Mouse (Mus musculus) stomach, postnatal 0 days (tissue): ENCODE results near the gene Strn4. TPM values are rescaled to one million over a fixed set of nuclear protein-coding genes. Genes with fewer than 3 reads are reported as not detected.
A peak's percentile ranks its signal among the peaks of the same experiment; 100 is the strongest.

ENCODE experiments used
- ATAC-seq: fragments of 200-750 bp; cut with Nextera tagmentation; 2 replicates; pipeline ENCODE4 v1.8.0; 2017; ENCODE audit not compliant: low FRiP score, low TSS enrichment
- DNase-seq: peaks from one replicate; pipeline ENCODE4 v3.0.0-alpha.2; 2016; ENCODE audit warnings: low spot score
- H3K27ac ChIP-seq: fragments of 300-500 bp; sonication (generic); replicated peaks from 2 replicates; pipeline ENCODE4 v1.5.1; 2014; ENCODE audit warnings: mild to moderate bottlenecking, control low read depth
- H3K27me3 ChIP-seq: fragments of 300-500 bp; sonication (generic); 2 replicates; pipeline ENCODE4 v1.6.1; 2014; ENCODE audit warnings: low read length; ENCODE audit not compliant: control insufficient read depth, insufficient read depth
- H3K36me3 ChIP-seq: fragments of 300-500 bp; sonication (generic); 2 replicates; pipeline ENCODE4 v1.6.1; 2014; ENCODE audit warnings: low read length, mixed read lengths; ENCODE audit not compliant: control insufficient read depth, insufficient read depth
- H3K4me1 ChIP-seq: fragments of 300-500 bp; sonication (generic); replicated peaks from 2 replicates; pipeline ENCODE4 v1.6.1; 2014; ENCODE audit warnings: antibody characterized with exemption; ENCODE audit not compliant: control insufficient read depth, insufficient read depth
- H3K4me2 ChIP-seq: fragments of 300-500 bp; sonication (generic); replicated peaks from 2 replicates; pipeline ENCODE4 v1.6.1; 2014; ENCODE audit warnings: low read depth, mild to moderate bottlenecking, control low read depth, moderate library complexity
- H3K4me3 ChIP-seq: fragments of 300-500 bp; sonication (generic); 2 replicates; pipeline ENCODE4 v1.5.1; 2014; ENCODE audit warnings: low read depth, low read length, control low read depth
- H3K9ac ChIP-seq: fragments of 300-500 bp; sonication (generic); 2 replicates; pipeline ENCODE4 v1.6.1; 2014; ENCODE audit warnings: mild to moderate bottlenecking, low read length, control low read depth, mixed read lengths
- H3K9me3 ChIP-seq: fragments of 300-500 bp; sonication (generic); 2 replicates; pipeline ENCODE4 v1.6.1; 2016; ENCODE audit warnings: low read length; ENCODE audit not compliant: control insufficient read depth
- CTCF ChIP-seq: IDR thresholded peaks from 2 replicates; pipeline ENCODE4 v1.5.1; 2016; ENCODE audit warnings: antibody characterized with exemption, low read depth, mild to moderate bottlenecking, moderate library complexity
- EP300 ChIP-seq: optimal IDR thresholded peaks from 2 replicates; pipeline ENCODE3; 2016; ENCODE audit warnings: antibody characterized with exemption
- WGBS: fragments of 180-500 bp; shearing (Covaris S2); extraction: QIAGEN DNeasy Blood & Tissue Kit; methylation state at CpG from one replicate; pipeline ENCODE4 v1.1.7; 2014; 5-methylcytosine and 5-hydroxymethylcytosine counted together
- polyA plus RNA-seq: library from polyadenylated mRNA; unstranded; fragments of >200 nt; fragmentation: Nextera tagmentation; extraction: Ambion mirVana; gene quantifications from 2 replicates; pipeline ENCODE4 v1.2.1, GENCODE M21; 2015

Strn4 gene
- polyA plus RNA-seq, 1 experiment from 2014 or later, result 45.1 TPM

DNA sequence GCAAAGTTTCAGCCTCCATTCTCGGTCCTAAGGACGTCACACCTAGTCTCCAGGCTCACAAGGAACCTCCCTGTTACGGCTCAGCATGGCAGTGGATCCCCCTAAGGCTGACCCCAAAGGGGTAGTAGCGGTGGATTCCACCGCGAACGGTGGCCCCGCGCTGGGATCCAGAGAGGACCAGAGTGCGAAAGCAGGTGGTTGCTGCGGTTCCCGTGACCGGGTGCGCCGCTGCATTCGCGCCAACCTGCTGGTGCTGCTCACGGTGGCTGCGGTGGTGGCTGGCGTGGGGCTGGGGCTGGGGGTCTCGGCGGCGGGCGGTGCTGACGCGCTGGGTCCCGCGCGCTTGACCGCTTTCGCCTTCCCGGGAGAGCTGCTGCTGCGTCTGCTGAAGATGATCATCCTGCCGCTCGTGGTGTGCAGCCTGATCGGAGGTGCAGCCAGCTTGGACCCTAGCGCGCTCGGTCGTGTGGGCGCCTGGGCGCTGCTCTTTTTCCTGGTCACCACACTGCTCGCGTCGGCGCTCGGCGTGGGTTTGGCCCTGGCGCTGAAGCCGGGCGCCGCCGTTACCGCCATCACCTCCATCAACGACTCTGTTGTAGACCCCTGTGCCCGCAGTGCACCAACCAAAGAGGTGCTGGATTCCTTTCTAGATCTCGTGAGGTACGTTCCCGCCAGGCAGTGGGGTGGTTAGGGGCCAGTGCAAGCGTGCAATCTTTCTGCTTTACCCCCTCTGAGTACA, 33.7 kb upstream of the Strn4 start:
- under 1% methylated on average over 51 of the region's 60 CpGs for WGBS

DNA sequence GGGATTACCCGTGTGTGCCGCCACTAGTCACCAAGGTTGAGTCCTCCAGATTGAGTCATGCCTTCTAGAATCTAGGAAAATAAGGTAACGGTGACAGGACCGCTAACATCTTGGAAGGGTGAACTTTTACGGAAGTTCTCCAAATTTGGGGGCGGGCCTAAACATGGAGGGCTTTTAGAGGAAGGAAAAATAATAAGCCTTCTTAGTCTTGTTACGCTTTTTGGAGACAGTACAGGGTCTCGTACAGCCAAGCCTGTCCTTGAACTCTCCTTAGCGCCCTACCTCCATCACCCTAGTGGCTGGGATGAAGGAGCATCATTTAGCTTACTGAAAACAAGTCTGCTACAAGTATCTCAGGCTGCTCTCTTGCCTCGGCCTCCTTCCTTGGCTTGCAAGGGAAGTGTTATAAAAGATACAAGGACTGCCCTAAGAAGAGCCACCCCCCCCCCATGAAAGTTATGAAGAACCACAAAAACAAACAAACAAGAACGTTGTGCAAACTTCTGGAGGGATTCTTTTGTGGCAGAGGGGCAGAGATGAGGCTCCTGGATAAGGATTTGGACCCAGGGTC, 33.0 kb upstream of the Strn4 start:
- peaks cover under 1% of the 10 kb centered on the region; the same call in 1 of the 2 replicates for H3K36me3 ChIP-seq
- peaks cover 7% of the 10 kb centered on the region for H3K4me1 ChIP-seq
- no peak for ATAC-seq
- DNase-seq, result no peak
- 11% methylated on average over 11 of the region's 11 CpGs for WGBS
- H3K27ac ChIP-seq, result peak overlapping the region; percentile 18; the same call in 1 of the 2 replicates
- H3K4me3 ChIP-seq, result peak overlapping the region; percentile 71
- H3K4me2 ChIP-seq, result peak overlapping the region; percentile 97
- TF ChIP-seq CTCF, result no peak
- no peak for TF ChIP-seq EP300
- peak overlapping the region; percentile 74 for H3K9ac ChIP-seq
- no peaks in the 10 kb centered on the region for H3K9me3 ChIP-seq
- no peaks in the 10 kb centered on the region for H3K27me3 ChIP-seq

More for the DNA sequence above, 33.7 kb upstream of the Strn4 start:
- peak overlapping the region; percentile 74 for H3K9ac ChIP-seq
- peak; percentile 35 for DNase-seq
- H3K4me3 ChIP-seq, result peak overlapping the region; percentile 71
- H3K27me3 ChIP-seq, result no peaks in the 10 kb centered on the region
- no peak for TF ChIP-seq EP300
- TF ChIP-seq CTCF, result no peak
- H3K27ac ChIP-seq, result peak overlapping the region; percentile 46
- H3K9me3 ChIP-seq, result no peaks in the 10 kb centered on the region
- ATAC-seq, result no peak
- peaks cover 7% of the 10 kb centered on the region for H3K4me1 ChIP-seq
- H3K36me3 ChIP-seq, result no peaks in the 10 kb centered on the region; the same call in 1 of the 2 replicates
- peak overlapping the region; percentile 97 for H3K4me2 ChIP-seq

DNA sequence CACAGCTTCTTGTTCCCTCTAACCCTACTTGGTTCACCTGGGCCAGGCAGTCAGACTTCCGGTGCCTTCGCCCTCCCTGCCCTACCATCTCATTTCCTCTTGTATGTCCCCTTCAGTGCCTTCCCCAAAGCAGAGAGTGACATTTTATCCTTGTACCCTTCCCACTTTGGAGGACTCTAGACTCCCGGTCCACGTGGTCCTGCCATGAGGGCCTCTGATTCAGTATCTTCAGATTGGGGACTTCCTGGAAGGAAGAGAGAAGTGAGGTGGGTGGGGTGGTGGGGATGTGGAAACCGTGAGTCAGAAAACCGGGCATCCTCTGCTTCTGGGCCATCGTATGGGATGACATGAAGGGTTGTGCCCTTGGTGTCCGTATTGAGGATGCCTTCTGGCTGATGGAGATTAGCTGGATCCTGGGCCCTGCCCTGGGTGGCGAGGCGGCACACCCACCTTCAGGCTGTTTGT, 32.4 kb upstream of the Strn4 start:
- no peak for ATAC-seq
- DNase-seq, result peak; percentile 26
- 24% methylated on average over 10 of the region's 10 CpGs for WGBS
- no peaks in the 10 kb centered on the region for H3K9me3 ChIP-seq
- peaks cover 7% of the 10 kb centered on the region for H3K4me1 ChIP-seq
- H3K4me3 ChIP-seq, result peak overlapping the region; percentile 71
- no peak for TF ChIP-seq CTCF
- no peak for TF ChIP-seq EP300
- H3K9ac ChIP-seq, result peak overlapping the region; percentile 74
- H3K27ac ChIP-seq, result peak overlapping the region; percentile 53
- peaks cover 3% of the 10 kb centered on the region; the same call in 1 of the 2 replicates for H3K36me3 ChIP-seq
- H3K27me3 ChIP-seq, result no peaks in the 10 kb centered on the region
- H3K4me2 ChIP-seq, result peak overlapping the region; percentile 97

DNA sequence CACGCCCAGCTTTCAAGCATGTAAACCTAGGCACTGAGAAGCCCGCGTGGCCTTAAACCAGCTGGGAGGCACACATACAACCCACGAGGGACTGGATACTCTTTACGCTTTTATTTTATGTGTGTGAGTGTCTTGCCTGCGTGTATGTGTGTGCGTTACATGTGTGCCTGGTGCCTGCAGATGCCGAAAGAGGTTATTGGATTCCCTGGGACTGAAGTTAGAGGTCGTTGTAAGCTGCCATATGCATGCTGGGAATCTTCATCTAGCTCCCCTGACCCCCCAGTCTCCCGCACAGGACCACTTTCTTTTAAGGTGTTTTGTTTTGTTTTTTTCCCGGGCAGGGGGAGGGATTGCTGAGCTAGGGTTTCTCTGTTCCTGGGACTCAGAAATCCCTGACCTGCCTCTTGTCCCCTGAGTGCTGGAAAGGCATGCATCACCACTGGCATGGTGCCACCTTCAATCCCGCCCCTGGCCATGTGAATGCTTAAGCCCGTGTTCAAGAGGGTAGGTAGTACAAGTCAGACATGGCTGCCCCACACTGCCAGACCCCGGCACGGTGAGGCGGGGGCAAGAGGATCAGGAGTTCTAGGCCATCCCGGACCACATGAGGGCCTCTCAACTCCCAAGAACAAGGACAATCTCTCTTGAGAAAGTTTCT, 31.8 kb upstream of the Strn4 start:
- TF ChIP-seq CTCF, result no peak
- TF ChIP-seq EP300, result no peak
- Histone ChIP-seq H3K4me3 (peak overlapping the region; percentile 71), H3K27me3 (no peaks in the 10 kb centered on the region), H3K4me1 (peaks cover 7% of the 10 kb centered on the region), H3K9ac (peak overlapping the region; percentile 74), H3K9me3 (no peaks in the 10 kb centered on the region), H3K27ac (peak overlapping the region; percentile 53; the same call in 1 of the 2 replicates), H3K4me2 (peak overlapping the region; percentile 97), H3K36me3 (peaks cover 3% of the 10 kb centered on the region; the same call in 1 of the 2 replicates)
- whole genome bisulfite sequencing, result 34% methylated on average over 17 of the region's 17 CpGs
- DNase-seq (peak; percentile 73), ATAC-seq (no peak)

DNA sequence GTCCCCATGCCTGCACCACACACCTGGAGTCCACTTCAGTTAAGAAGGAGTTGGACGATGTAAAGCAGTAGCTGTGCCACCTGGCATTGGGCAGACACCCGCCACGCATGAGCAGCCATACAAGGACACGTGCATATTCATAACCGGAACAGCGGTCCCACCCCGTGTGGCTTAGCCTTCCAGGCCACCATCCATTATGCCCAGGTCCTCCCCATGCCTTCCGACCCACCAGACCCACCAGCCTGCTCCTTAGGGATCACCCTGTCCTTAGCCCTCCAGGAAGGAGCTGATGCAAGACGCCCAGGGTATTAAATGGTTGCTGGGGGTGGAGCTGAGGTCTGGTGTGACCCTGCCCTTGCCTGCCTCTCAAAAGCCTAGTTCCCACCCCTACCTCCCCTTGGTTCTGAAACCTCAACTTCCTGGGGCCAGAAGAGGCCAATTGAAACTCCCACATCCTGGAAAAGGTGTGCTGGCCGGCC, 31.2 kb upstream of the Strn4 start:
- no peak for TF ChIP-seq EP300
- no peak for TF ChIP-seq CTCF
- peak; percentile 27 for DNase-seq
- no peak overlapping the region for H3K27ac ChIP-seq
- peaks cover 7% of the 10 kb centered on the region for H3K4me1 ChIP-seq
- peaks cover 5% of the 10 kb centered on the region; the same call in 1 of the 2 replicates for H3K36me3 ChIP-seq
- peak overlapping the region; percentile 97 for H3K4me2 ChIP-seq
- 76% methylated on average over 10 of the region's 10 CpGs for WGBS
- no peaks in the 10 kb centered on the region for H3K9me3 ChIP-seq
- peak; percentile 3; the same call in 1 of the 2 replicates for ATAC-seq
- peak overlapping the region; percentile 23; the same call in 1 of the 2 replicates for H3K9ac ChIP-seq
- peak overlapping the region; percentile 71; the same call in 1 of the 2 replicates for H3K4me3 ChIP-seq
- no peaks in the 10 kb centered on the region for H3K27me3 ChIP-seq
